Mouse (Mus musculus): ENCODE results near the gene Letm1.

The Letm1 gene

DNA sequence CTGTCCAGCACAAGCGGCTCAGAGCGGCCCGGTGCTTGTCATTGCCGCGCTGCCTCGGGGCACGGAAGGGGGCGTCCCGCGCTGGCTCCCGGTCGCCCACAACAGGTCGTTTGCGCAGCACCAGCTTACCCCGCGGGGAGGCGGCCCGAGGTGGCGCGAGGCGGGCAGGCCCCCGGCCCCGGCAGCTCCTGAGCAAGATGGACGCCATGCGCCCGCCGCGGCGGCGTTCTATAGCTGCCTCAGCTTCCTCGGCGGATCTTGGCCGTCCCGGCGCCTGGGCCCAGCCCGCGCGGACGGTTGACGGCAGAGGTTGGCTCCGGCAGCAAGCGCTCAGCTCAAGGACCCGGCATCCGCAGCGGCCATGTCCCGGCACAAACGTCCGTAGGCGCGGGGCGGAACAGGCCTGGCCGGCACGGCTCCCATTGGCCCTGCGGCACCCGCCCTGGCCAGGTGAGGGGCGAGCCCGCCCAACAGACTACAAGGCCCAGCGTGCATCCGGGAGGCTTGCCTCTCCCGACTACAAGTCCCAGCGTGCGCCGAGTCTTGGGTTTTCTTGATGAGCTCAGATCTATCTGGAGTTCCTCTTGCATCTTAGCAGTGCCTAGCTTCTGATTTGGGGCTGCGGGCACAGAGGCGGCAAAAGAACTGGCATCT is at the start of gene Letm1:
Gene Letm1 (minus strand): TSS at position 473 of the 654 bp plus-strand sequence.
- DNase-seq = peak; percentile 94

DNA sequence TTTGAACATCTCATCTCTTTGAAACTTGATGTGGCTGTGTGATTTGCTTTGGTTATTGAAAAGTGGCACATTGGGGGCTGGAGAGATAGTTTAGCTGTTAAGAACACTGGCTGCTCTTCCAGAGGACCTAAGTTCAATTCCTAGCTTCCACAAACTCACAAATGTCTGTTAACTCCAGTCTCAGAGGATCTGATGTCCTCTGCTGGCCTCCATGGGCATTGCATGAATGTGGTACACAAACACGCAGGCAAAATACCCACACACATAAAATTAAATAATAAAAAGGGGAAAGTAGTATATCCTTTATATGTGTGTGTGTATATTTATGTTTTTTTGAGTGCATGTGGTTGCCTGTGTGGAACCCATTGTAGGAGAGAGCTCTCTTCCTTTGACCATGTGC is 48.2 kb upstream of the Letm1 start:
- no peak for DNase-seq

- DNase-seq = no peak
Measured at GRCm38 (mm10) chr5:33829958-33830357, 47.3 kb upstream of the Letm1 start.

DNA sequence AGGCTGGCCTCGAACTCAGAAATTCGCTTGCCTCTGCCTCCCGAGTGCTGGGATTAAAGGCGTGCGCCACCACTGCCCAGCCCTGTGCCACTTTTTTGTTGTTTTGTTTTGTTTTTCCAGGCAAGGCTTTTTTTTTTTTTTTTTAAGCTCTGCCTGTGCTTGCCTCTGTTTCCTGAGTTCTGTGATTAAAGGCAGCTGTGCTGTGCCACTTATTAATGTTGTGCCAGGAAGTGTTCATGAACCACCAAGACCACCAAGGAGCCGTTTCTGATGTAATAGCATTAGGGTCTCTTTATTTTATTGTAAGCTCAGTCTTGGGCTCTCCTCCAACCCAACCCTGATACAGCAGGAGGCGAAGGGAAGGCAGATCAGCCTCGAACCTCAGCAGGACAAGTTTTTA is 45.5 kb upstream of the Letm1 start:
- no peak for DNase-seq

- DNase-seq = no peak
Measured at GRCm38 (mm10) chr5:33826001-33826400, 43.4 kb upstream of the Letm1 start.

- DNase-seq = no peak
Measured at GRCm38 (mm10) chr5:33822456-33822855, 39.8 kb upstream of the Letm1 start.

DNA sequence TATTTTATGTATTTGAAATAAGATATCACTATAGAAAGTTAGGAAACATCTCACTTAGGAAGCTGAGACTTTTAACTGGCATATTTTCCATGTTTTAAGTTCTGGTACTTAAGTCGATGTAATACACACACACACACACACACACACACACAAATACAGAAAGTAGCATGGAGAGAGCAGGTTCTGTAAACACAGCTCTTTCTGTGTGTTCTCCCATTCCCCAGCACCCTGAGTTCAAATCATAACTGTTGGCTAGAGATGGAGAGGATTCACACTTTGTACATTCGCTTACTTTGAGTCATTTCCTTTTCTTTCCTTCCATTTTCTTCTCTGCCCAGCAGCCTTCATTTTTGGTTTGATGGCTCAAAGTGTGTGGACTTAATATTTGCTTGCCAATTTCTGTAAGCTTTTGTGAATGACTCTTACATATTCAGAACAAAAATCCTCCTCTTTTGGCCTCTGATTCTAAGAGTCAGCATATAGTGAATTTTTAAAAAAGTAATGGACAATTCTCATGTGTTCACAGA is 39.3 kb upstream of the Letm1 start:
- no peak for DNase-seq

DNA sequence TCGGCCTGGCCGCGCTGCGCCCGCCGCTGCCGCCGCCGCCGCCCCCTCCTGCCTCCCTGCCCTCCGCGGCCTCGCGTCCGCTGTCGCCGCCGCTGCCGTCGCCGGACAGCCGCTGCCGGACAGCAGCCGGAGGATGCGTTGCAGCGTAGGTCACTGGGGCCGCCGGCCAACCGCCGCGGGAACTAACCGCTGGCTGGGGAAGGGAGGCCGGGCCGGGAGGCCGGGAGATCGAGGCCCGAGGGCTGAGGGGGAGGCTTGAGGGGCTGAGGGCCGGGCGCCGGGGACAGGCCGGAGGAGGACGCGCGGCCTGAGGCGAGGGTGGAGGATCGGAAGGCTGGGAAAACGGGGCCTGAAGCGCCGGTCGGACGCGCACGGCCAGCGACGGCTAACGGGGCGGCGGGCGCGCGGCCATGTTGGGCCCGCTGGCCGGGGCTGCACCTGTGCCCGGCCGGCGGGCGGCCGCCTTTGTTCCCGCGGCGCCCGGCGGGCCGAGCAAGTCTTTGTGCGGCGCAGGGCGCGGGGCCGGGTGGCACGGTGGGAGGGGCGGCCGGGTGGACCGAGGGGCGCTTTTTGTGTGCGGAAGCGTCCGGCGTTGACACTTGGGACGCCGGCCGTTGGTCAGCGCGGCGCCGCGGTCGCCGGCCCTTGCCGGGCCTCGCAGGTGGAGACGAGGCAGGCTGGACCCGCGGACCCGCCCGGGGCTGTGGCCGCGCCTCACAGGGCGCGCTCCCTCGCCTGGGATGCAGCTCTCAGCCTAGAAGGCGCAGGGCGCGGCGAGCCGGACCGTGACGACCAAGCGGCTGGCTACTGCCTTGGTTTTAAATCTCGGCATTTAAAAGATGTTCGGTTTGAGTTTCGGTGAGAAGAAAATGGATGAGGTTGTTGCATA is 38.4 kb upstream of the Letm1 start:
- peak; percentile 53 for DNase-seq

GRCm38 (mm10) chr5:33819876-33820732 is 37.5 kb upstream of the Letm1 start, which contains the start of gene Nsd2:
Gene Nsd2, plus strand, starts transcription at chr5:33820725.
- DNase-seq = peak; percentile 87

DNA sequence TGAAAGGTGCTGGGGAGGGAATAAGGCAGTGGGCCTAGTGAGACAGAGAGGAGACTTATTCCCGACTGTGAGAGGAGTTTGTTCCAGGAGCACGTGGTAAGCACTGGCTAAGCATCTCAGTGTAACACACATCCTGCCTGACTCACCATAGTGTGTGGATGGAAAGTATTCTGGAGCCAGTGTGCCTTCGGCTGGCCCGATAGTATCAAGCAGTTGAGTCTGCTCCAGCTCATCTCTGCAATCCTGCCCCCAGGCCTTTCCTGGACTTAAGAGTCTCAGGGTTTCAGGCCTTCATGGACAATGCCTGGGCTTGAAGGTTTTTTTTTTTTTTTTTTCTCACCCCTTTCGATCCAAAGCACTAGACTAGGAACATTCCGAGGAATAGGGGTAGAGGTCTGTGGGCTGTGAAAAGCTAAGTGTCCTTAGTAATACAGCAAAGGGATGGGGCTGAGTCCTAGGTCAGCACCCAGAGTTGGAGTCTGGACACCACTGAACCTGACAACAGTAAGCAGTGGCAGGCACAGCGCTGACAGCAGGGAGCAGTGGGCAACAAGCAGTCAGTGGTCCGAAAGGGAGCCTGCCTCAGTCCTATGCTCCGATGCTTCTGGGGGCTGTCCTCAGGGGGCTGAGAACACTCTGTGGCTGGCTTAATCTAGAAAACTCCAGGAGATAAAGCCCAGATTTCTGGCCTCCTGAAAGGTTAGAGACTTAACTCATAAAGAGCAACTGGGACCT is 36.7 kb upstream of the Letm1 start:
- peak; percentile 20 for DNase-seq

GRCm38 (mm10) chr5:33818104-33818503 is 35.5 kb upstream of the Letm1 start:
- no peak for DNase-seq

DNA sequence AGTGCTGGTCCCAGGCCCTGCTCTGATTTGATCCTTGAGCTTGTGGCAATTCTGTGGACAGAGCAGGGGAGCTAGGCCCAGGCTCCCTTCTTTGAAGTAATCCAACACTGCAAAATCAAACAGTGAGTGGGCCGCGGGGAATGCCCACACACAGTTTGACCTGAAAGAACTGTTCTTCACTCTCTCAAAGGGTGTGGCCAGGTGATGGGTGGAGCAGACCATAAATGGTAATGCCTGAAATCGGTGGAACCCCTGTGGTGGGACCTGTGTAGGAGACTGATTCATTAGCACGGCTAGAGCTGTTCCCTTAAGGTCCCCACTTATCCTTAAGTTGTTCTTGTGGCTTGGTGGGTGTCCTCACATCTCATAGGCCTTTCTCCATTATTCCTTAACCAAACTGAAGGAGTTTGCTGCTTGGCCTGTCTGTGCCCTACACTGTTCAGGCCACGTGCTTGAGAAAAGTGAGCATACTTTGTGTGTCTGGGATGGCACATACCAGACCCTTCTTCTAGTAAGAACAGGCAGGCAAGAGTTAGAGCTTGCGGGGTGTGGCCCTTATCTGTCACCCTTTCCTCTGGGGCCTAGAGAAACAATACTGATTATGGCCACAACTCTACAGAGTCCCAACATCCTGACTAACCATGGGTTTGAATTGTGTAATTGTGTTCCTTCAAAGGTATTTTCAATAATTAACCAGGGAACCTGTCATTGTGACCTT is 33.5 kb upstream of the Letm1 start:
- no peak for DNase-seq

DNA sequence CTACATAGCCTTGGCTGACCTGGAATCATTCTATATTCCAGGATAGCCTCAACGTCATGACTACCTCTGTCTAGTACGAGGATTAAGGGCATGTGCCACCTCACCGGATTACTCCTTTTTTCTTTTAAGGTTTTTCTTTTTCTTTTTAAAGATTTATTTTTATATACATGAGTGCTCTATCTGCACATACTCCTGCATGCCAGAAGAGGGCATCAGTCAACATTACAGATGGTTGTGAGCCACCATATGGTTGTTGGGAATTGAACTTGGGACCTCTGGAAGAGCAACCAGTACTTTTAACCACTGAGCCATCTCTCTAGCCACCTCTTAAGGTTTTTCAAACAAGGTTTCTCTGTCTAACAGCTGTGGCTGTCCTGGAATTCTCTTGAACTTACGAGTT is 28.9 kb upstream of the Letm1 start:
- no peak for DNase-seq

GRCm38 (mm10) chr5:33803337-33803736 is 20.7 kb upstream of the Letm1 start:
- DNase-seq = no peak

DNA sequence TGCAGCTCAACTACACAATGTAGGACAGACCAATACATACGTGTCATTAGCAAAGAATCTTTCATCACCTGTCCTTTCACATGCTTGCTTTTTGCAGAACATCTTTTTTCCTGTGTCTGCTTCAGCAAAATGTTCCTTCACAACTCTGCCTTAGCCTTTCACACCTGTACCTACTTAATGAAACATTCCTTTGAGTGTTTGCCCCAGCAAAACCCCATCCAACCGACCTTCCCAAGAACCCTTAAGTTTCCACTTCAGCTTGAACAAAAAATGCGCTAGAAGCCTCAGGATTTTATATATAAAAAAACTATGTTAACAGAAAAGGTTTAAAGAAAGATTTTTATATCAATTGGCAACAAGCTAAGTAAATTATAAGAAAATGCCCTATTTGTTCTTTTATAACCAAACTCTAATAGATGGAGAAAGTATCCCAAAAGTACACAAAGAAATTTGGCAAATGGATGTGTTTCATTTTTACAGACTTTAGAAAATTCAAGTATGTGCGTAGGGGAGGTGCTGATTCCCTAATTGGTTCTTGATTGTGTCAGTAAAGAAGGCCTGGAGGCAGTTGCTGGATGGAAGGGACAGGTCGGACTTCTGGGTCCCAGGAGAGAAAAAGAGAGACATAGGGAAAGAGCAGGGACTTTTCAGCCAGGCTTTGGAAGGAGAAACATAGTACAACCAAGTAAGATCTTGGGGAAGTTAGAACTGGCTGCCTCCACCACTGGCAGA is 9.5 kb upstream of the Letm1 start:
- DNase-seq = no peak

DNA sequence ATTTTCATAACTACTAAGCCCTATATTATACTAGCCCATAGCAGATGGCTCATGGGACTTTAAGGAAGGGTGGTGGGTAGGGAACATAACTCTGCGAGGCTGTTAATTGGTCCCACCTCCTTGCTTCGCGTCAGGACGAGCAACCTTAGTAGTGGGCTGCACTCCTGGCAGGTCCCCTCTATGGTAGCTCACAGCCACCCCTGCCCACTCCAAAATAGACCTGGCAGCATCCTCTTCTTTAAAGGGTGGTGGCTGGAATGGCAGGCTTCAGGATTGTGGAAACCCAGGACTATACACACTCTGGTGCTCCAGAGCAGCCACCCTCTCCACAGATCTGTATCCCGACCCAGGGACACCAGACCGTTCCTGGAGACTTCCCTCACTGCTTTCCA is 378 bp upstream of the Letm1 start:
- no peak for DNase-seq

- no peak for DNase-seq
Measured at GRCm38 (mm10) chr5:33781964-33782344, 663 bp downstream of the Letm1 start.

DNA sequence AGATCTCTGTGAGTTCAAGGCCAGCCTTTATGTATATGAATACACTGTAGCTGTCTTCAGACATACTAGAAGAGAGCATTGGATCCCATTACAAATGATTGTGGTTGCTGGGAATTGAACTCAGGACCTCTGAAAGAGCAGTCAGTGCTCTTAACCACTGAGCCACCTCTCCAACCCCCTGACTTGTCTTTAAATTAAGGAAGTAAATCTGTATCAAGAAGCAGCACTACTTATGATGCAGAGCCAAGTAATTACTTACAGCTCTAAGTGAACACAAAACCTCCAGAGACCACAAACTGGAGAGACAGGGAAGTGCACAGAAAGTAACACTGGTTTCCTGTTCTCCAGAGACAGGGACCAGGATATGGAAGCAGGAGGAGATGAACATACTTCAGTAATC is 5.4 kb downstream of the Letm1 start:
- DNase-seq = no peak

DNA sequence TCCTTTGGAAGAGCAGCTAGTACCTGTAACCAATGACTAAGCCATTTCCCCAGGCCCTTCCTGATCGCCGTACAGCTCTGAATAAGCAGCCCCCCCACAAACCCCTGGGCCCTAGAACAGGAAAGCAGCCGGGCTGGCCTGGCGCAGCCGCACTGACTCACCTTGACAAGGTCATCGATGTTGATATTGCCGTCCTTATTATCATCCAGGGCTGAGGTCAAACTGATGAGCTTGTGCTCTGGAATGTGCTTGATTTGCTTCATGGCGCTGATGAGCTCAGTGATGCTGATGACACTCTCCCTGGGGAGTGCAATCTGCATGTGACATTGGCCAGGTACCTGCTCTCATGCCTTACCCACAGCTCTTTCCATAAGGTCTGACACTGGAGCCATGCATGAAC is 39.1 kb downstream of the Letm1 start:
- DNase-seq = no peak

DNA sequence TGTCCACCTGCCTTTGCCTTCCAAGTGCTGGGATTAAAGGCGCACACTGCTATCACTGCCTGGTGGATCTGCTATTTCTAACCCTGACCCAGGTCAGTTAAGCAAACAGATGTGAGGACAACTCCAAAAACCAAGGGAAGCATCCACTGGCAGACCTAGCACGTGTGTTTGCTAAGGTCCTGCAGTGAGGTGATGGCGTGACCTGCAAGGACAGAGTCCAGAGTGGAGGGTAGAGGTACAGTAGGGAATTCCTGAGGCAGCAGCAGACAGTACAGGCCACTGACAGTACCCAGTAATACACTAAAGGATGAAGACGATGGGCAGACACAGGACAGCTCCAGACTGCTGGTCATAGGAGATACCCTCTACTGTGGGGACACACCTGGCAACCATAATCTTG is 42.1 kb downstream of the Letm1 start:
- DNase-seq = no peak

DNA sequence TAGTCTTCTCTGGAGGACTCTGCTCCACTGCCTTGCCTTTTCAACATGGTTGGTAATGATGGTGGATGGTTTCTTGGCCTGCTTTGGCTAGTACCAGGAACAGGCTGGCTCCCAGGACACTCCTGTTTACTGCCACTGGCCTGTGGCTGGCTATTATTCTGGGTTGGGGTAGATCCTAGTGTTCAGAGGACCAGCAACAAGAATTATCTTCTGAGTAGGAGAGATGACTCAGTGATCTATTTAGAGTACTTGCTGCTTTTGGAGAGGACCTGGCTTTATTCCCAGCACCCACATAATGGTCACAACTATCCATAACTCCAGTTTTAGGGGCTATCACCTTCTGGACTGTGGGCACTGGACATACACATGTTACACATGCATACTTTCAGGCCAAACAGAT is 44.3 kb downstream of the Letm1 start:
- DNase-seq = no peak
